Mouse (Mus musculus) effector memory CD4-positive, alpha-beta T cell, adult 7 months (primary cell): ENCODE results near the gene Serpinb5. TPM values are rescaled to one million over a fixed set of nuclear protein-coding genes. Genes with fewer than 3 reads are reported as not detected.

ENCODE experiments used
- polyA plus RNA-seq: library from polyadenylated mRNA; unstranded; fragments of 100-300 nt; shearing (Covaris generic); gene quantifications from one replicate; pipeline ENCODE4 v1.2.1, GENCODE M21; 2017

Serpinb5 gene
- polyA plus RNA-seq, result not detected

DNA sequence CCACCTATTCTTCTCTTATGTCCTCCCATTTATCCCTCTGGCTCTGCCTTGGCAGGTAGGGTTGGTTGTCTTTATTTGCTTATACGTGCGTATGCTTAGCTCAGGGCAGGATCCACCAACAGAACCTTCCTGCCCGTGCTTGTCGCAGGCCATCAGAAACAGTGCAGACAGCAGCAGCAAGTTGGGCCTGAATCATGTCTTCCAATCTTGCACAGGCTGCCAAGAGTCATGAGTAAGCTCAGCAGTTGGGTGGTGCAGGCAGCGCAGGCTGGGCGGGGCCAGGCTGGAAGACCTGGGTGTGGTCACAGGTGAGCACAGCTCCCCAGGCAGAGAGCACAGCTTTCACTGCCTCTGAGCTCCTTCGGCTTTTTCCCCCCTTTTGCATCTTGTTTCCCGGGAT is at the start of gene Serpinb5:
Serpinb5 (plus strand) TSS at position 327 of the 400 bp plus-strand sequence.

Other genes with a start within 250 kb of the Serpinb5 start
- 170 TPM for gene Bcl2, start 146.9 kb upstream of the Serpinb5 start, polyA plus RNA-seq
- 14.5 TPM for gene Kdsr, start 101.4 kb upstream of the Serpinb5 start, polyA plus RNA-seq
- gene Vps4b, start 64.4 kb upstream of the Serpinb5 start, polyA plus RNA-seq, result 102 TPM
- gene Serpinb12, start 73.3 kb downstream of the Serpinb5 start, polyA plus RNA-seq, result not detected
- not detected for gene Serpinb13, start 119.8 kb downstream of the Serpinb5 start, polyA plus RNA-seq
- 0.55 TPM for gene Serpinb3a, start 191.1 kb downstream of the Serpinb5 start, polyA plus RNA-seq
- not detected for gene Serpinb3d, start 222.3 kb downstream of the Serpinb5 start, polyA plus RNA-seq